Mouse (Mus musculus): ENCODE measurements at regions not wholly inside any gene's neighbourhood (a gene's known extent, or its start where the extent isn't known, plus 50 kb on each side); places are given as distances from the start of the nearest gene placed in this dataset.

DNA sequence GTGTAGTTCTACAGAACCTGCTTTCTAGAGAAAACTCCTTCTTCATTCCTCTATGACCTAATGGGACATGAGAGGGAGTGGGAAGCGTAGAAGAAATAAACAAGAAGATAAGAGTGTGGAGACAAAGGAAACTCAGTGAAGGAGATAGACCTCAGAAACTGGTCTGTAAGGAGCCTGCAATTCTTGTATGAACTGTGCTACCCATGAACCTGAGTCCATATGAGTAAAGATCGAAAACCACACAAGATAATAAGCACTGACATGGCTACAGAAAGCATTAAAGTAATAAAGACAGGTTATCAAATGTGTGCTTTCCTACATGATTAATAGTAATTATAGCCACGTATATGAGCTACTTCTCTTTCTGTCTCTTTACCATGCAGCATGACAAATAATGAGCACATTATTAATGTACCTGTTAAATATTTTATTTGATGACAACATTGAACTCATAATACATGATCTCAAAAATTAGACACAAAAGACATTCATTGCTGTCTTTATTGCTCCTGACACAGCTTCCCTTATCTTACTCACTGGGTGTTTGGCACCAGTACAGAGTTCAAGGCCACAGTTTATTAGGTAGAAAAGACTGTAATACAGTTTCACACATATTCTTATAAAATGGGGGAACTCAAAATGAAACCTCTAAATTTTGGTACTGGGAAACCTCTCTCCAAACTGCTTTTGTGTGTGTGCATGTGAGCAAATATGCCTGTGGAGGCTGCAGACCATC, 67.0 kb upstream of the Tle4 start:
- no peak for DNase-seq

DNA sequence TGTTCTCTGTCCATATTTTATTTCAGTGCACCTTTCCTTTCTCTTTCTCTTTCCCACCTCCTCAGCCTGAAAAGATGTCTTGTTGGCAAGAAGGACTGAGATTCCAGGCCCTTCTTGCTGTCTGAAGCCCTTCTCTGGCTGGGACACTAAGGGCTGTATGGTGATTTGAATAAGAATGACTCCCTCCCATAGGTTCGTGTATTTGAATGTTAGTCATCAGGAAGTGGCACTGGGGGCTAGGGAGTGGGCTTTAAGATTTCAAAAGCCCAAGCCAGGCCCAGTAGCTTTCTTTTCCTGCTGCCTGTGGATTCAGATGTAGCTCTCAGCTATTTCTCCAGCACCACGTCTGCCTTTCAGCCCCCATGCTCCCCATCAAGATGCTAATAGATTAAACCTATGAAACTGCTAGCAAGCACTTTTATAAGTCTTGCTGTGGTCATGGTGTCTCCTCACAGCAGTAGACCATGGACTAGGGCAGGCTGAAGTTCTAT, 66.3 kb upstream of the Tle4 start:
- DNase-seq, result no peak

DNA sequence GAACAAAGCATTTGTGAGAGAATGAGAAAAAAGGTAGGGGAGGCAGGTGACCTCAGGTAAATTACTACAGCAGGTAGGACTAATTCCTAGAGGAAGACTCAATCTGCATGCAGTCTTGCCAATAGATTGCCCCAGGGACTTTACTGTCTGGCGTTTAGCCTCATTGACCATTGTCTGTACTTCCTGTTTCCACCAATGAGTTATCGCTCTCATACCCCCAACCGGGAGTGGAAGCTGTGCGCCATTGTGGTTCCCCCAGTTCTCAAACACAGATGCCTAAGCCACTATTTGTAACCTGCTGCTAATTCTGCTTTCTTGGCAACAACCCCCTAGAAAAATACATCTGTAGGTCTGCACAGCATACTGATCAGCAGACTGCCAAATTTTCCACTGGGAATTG, 65.5 kb upstream of the Tle4 start:
- no peak for DNase-seq

DNA sequence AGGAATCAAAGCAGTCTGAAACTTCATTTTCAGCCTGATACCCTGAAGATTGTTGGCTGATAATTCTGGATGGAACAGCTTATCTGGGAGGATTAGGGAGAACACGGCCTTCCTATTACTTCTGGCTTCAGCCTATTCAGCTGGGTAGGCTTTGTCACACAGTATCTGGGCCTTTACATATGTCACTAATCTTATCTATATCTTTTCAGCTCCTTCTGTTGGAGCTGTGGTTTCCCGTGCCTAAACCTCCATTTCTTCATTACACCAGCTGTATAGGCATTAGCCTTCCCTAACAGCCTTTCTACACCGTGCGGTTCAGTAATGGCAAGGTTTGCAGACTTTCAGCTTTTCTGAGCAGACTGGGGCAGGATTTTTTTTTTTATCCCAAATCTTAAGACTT, 61.9 kb upstream of the Tle4 start:
- no peak for DNase-seq

DNA sequence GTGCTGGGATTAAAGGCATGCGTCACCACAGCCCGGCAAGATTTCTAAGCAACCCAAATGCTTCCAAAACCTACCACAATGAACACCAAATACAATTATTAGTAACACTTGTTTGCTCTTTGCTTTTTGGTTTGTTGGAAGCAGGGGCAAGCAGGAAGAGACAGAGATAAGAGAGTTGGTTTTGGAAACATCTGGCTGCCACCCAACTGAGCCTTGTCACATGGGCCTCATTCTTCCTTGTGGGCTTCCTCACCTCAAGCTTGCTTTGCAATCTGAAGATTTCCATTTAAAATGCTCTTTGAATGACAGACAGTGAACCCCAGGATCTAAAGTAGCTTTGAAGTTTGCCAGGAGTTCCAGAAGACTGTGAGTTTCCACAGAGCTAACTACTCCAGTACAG, 60.6 kb upstream of the Tle4 start:
- DNase-seq, result no peak

DNA sequence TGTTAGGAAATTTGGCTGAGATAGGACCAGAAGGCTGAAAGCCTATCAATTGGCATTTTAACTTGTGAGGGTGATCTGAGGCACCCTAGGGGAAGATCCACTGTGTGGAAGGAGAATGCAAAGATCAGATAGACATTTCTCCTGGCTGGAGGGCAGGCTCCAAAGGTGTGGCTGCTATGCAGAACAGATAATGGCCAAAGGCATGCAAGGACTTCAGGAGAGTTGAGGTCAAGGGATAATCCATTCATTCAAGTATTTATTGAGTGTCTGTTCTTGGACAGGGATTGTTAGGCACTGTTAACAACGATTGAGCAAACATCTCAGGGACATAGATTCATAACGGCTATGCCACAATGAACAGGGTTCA, 58.2 kb upstream of the Tle4 start:
- DNase-seq, result no peak

DNA sequence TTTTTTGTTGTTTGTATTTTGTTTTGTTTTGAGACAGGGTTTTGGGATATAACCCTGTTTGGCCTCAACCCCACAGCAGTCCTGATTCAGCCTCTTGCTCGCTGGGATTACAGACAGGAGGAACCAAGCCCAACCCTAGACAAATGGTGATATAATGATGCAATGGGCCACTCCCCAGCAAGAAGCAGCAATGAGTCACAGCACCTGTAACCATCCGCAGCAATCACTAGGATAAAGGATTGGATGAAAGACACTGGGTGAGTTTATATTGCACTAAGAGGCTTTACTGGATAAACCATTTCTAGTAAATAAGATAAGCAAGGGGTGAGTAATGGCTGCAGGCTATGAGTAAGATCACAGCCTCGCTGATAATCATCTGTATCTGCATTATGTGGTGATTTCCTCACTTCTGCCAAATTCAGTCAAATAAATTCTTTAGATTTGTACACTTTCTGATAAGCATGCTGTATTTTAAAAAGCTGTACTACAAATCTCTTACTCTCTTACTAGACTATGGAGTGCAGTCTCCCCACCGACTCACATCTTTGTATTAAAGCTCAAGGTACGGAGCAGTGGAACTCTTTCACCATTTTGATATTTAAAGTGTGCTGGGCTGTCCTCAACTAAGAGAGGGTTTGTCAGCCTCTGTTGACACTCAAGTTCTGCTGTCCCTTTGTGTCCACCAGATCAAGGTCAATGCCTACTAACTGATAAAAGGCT, 57.6 kb upstream of the Tle4 start:
- DNase-seq, result no peak

All from adrenal gland, postnatal 10 days (tissue).